Mouse (Mus musculus): Measurements from ENCODE around the gene Rhbdd1. TPM values are rescaled to one million over a fixed set of nuclear protein-coding genes. Genes with fewer than 3 reads are reported as not detected.

The Rhbdd1 gene
- polyA plus RNA-seq, 2 experiments from 2014 or later, result 13.5 to 18.1 TPM

DNA sequence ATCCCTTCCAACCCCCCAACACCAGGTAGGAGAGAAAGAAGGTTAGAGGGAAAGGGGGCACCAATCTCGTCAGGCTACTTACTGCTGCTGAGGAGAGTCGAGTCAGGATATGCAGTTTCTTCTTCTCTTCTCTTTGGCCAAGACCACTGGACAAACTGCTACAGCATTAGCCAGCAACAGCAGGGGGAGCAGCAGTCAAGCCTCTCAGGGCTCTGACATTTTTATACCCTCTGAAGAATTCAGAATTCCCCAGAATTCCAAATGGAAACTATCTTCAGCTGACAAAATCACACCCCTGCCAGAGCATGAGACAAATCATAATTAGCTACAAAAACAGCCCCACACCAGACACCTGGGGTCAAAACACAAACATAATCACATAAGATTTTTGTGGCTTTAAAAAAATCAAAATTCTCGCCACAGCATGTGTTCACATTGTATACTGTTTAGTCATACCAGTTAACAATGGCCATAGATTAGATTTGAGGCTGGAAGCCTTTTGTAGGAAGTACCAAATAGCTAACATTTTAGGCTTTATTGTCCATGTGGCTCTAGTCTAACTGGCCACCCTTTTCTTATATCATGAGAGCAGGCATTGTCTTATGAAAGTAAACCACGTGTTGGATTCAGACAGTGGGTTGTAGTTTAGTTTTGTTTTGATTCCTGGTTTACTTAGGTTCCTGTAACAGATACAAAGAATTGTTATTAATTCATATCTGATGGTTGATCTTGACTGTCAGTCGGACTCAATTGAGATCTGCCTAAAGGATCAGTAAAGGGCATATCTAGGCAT is 55.6 kb downstream of the Rhbdd1 start:
- no peak for ATAC-seq

DNA sequence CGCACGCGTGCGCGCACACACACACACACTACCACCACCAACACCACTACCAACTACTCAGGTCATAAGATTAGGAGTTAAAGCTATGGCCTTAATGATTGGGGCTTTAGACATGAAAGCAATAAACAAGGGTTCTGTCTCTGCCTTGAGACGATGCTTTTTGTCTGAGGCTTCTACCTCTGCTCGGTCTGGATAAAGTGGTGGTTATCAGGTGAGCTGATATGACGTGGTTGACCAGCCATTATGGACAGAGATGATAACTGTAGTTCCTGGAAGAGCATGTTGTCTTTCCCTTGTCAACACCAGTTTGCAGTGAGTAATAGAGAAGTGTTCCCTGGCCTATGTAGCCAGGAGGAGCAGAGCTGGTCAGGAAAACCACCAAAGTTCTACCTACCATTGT is 57.7 kb downstream of the Rhbdd1 start:
- no peak for ATAC-seq

DNA sequence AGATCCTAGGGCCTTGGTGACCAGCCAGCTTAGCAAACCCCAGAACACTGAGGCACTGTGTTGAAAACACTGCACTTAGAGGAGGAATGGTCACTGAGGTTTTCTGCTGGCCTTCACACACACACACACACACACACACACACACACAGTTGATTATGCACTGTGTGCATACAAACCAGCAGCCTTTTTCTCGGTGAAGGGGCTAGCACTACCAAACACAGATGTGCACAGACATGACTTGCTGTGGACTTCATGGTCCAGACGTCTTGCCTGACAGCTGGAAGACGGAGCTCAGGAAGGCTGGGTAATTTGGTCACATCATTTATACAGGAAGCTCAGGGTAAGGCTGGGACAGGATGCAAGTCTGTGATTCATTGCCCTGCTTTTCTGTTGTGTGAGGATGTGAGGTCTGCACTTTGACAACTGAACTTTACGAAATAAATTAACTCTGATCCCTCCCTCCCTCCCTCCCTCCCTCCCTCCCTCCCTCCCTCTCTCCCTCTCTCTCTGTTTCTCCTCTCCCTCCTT is 58.6 kb downstream of the Rhbdd1 start:
- ATAC-seq, result no peak

DNA sequence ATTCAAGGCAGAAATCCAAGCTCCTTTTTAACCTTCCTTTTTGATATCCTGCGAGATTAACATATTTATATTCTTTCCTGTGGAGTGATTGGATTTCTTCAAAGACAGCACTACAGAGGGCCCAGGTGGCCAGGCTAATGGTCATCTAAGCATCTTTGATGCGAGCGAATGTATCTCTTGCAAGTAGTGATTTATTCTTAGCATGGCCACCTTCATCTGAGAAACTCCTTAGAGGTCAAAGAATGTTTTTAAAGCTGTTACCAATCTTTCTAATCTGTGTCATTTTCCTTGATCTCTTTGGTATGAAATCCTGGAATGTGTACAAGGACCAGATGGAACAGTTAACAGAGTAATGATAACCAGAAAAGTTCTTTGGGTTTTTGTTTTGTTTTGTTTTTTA is 59.2 kb downstream of the Rhbdd1 start:
- ATAC-seq, result no peak

DNA sequence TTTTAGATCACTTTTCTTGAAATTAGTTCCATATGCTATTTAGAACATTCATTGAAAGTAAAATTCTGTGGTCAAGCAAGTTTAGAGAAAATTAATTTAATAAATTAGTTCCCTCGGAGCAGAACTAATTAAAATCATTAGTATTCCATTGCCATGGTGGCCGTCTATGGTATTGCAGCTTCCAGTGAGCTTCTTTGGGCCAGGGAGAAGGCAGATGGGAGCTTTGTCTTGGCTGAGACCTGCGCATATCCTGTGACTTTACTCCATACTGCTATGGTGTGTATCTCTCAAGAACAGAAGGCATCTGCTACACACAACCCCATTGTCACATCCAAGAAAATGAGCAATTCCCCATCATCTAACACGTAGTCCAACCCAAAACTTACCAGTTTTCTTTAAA is 65.7 kb downstream of the Rhbdd1 start:
- no peak for ATAC-seq

DNA sequence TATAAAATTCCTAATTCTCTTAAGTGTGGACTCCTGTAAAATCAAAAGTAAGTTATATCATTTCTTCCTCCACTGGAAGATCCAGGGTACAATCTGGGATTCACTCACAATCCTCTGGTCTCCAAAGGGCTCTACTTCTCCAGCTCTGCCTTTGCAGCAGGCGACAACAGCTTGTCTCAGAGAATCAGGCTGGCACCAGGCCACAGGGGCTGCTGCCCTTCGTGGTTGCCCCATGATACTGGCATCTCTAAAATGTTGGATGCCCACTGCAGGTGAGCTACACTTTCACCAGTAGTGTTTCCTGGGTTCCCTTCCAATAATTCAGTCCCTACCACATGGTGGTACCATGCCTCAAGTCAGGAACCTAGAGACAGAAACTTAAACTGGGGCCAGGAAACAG is 67.9 kb downstream of the Rhbdd1 start:
- no peak for ATAC-seq

DNA sequence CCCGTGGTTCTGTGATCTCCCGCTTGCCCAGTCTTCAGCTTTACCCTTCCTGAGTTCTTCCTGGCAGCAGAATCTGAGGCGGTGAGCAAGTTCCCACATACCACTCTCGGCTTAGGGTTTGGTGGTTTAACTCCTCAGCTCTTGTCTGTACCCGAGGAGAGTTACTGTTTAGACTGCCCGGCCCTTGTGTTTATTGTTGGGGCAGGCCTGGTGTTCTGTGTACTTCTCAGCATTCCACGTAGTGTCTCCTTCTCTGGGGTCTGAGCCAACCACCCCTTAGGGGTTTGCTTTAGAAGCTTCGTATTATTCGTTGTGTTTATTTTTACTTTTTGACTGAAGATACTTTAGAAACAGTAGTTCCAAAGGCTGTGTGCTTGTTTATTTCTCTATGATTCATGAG is 68.8 kb downstream of the Rhbdd1 start:
- ATAC-seq, result no peak

DNA sequence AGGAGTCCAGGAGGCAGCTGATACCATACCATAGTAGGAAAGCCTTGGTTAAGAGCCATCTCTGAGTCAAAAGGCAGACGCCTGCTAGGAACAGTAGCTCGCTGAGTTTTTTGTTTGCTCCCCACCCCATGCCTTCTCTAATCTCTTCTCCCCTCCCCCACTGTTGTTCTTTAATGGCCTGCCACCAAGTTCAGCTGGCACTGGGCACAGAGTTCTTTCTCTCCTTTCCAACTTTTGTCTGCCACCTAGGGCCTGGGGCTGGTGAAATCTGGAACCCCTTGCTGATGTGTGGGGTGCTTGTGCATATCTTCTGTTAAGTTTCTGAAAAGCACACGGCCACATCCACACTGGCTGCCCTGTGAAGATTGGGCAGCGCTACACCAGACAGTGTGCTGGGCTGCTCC is 69.6 kb downstream of the Rhbdd1 start:
- no peak for ATAC-seq

DNA sequence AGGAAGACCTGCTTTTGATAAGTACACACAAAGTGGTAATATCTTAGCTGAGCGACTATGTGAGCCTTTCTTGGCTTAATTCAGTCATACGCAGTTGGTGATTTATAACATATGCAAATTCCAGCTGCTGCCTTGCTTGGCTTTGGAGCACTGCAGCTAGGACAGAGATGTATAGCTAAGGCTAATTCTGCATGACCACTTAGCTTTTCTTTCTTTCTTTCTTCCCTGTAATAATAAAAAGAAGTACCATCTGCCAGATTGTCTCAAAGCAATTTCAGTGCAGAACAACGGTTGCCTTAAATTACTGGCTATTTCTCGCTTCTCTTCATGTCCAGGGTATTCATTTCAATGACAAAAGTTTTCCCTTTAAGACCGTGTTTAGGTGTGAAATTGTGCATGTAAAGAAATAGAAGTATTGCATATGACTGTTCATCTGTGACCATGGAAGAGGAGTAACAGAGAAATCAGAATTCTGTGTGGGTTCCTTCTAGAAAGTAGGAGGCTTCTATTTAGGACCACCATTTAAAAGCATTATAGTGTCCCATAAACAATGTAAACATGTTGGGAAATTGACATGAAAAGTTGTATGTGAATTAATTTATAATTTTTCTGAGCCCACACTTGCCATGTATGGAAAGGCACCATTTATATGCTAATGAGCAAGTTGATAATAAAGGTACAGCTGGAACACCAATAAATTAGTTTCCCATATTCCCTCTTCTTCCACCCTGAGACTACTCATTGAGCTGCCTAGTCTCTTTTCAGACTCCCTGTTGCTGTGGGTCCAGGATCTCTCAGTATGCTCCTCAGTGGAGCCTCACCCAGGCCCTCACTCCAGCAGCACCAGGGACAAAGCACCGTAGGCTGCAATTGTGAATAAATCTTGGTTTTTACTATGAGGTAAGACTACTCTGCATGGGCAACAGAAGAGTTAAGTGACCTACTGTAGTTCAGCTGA is 70.8 kb downstream of the Rhbdd1 start:
- no peak for ATAC-seq

DNA sequence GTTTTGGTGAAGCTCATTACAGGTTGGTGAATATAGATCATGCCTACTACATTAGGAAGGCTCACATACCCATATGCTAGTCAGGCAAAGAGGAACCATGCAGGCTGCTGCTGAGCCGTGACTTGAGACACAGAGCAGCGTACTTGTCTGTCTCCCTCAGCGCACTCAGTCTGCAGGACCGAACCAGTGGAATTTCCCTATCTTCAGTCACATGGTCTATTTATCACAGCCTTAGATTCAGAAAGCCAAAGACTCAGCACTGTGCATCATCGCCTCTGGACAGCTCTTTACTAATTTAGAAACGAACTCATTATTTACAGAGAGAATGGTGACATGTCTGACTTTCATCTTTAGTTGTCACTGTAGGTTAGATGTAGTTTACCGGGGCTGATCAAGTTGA is 73.1 kb downstream of the Rhbdd1 start:
- ATAC-seq, result peak; percentile 14

DNA sequence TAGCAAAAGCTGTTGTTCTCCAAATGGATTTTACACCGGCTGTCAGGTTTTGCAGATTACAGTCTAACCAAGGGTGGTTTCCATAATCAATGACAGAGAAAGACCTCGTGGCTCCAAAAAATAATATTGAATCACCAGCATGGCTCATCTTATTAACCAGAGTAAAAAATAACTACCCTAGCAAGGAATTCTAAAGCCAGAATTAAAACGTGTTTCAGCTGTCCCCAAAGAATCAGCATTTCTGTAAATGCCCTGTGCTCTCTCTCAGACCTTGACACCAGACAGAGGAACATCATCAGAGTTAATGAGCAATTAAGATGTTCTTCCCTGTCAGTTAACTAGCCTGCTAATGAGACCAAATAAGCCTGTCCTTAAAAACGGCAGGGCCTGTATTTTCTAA is 79.1 kb downstream of the Rhbdd1 start:
- ATAC-seq, result no peak

DNA sequence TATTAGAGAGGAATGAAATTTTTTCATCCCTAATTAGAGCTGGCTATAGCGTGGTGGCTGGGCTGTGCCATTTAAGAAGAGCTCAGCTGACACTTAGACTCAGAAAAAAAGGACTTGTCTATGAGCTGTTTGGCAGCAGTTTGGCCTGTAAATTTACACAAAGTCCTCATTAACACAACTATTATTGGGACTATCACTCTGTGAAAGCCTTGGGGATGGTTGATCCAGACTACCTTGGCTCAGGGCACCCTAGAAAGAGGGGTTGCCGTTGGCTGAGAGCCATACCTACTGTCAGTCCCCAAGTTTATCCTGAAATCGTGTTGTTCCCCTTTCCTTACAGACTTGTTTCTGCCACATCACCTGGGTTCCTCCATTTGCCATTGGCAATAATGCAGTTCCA is 91.5 kb downstream of the Rhbdd1 start:
- no peak for ATAC-seq

DNA sequence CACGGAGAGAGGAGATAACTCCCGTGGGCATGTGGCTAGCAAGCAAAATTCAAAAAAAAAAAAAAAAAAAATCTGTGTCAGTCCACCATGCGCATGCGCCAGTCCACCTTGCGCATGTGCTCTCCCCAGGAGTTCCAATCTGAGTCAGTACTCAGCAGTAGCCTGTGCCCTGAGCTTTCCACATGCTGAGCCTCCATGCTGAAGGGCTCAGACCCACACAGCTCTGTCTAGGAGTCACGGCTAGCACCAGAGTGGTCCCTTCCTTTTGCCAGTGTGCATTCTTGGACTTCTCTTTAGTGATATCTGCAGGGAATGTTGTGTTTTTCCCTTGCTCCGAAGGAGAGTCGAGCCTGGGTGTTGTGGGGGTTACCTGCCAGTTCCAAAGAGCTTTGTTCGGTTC is 93.0 kb downstream of the Rhbdd1 start:
- no peak for ATAC-seq

DNA sequence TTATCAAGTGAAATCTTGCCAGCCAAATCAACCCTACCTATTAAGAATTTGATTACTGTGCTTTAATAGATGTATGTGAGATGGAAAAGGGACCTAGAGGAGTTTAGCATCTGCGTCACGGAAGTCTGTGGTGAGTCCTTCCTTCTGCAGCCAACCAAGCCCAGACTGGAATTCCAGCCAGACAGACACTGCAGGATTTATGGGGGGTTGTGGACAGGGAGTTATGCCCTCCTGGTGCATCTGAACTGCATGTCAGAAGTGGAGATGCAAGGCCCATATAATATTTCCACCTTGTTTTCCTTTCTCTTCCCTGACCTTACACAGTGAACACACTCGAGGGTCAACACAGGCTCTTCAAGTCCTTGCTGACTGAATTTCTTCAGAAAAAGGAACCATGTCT is 94.3 kb downstream of the Rhbdd1 start:
- no peak for ATAC-seq

DNA sequence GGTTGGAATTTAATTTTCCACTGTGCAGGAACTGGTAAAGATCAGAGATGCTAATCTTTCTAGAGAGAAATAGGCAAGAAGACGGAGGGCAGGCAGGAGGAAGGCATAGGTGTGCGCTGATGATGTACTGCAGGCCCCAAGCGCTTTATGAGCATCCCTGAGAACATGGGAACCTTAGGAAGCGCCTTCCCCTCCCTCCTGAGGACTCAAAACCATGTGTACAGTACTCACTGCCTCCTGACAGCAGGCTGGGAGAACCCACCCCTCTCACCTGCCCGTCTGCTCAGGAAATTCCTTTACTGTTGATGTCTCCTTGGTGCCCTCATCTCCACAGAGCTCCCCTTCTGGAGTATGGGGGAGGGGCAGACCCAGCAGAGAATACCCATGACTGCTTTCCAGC is 95.3 kb downstream of the Rhbdd1 start:
- no peak for ATAC-seq

DNA sequence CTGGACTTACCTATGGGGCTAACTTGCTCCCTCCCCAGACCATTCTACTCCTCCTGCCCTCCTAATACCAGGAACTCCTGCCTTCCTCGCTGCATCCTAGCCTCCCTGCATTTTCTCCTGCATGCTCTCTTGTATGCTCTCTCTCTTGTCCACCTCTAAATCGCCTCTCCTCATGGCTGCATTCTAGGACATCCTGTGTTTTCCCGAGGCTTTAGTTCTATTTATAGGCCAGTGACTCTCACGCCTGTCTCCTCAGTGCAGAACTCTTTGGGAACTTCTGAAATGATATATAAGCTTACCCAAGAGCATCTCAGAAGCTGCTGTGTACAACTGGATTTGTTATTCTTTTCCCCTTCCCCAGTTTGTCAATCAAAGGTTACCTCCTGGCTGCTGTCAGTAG is 95.8 kb downstream of the Rhbdd1 start:
- no peak for ATAC-seq

DNA sequence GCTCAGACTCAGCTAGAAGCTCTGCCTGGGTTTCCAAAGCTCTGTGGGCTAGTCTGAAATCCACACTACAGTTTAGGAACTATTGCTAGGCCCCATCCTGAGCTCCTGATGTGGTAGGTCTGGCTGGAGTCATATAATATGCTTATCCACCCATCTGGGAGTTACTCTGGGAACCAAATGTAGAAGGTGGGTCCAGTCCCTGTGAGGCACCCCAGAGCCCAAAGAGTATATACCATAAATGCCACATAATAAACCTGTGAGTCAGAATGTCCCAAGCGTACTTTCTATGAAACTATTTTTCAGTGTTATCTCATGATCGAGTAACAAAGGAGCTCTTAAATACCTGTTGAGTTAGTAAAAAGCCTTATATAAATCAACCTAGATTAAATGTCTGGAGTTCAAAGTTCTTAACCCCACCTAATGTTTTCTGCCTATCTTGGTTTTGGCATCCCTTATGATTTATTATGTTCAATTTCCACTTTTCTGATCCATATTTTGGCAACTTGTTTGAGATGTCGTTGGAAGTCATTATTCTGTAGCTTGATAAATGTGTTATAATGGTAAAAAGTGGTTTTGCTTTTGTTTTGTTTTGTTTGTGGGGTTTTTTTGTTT is 98.3 kb downstream of the Rhbdd1 start:
- ATAC-seq, result no peak

DNA sequence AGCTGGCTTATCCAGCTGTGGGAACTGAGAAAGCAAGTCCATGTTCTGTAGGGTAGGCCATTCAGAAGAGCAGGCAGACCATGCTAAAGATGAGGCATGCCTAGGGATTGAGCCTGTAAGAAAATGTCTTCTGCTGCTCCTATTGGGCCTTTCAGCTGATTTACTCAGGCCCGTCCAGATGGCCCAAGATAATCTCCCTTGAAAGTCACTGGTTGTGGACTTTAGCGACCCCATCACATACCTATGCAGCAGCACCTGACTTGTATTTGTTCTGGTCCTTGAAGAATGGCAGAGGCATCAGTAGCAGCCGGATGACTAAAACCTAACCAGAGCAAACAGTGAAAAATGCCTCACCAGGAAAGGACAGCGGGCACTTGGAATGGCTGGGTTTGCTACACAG is 99.4 kb downstream of the Rhbdd1 start:
- no peak for ATAC-seq

DNA sequence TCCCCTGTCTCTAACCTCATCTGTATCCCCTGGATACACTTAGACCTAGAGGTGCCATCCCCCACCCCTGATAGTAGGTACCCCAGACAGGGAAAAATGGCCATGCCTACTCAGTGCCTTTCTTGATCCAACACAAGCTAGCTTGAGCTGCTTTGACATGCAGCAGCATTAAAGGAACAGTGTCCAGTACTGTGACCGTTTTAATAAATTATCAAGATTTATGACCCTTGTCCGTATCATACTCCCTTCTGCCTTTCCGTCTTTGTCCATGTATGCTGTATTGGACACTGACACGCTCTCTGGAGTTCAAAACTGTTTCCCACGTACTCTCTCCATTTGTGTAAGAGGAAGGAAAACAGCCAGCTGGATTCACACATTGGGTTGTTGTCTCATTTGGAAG is 111.5 kb downstream of the Rhbdd1 start:
- ATAC-seq, result no peak

DNA sequence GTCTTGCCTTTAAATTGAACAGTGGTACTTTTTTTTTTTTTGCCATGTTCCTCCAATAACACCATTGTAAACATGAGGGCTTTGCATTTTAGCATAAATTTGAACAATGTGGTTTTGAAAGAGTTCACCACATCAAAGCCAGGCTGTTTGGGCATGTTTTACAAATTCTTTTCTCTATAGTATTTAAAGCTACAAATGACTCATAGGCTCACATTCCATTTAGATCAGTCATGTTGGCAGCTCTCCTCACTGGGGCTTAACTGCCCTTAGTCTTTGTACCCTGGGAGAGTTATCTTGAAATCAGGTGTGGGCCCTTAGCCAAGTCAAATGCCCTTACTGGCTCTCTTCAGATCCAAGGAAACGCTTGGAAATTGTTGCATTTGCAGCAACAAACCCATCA is 112.8 kb downstream of the Rhbdd1 start:
- peak; percentile 49 for ATAC-seq

DNA sequence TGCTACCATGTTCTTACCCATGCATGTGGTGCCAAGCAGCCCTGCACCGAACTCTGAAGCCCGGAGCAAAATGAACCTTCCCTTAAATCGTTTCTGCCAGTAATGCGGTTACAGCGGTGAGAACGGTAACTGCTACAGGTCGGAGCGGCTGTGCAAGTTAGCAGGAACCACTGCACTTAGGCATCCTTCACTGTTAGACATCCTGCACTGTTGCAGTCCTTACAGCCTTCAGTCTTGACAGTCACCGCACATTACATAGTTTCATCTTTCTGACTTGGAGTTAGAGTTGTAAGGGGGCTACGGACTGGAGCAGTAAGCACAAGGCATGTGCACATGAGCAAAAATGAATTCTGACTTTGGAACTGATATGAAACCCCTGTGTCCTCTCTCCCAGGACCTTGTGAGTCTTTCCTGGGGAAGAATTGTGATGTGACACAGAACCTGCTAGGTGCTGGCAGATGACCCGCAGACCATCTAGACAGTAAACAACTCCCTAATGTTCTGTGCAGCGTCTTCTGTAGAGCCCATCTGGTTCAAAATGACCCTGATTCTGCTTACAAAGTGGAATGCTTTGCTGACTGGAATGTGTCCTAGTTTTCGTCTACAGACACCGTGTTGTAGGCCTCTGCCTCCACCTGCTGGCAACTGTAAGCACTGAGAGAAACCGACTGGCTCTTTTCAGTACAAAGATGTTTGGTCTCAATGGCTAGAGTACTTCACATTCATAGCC is 116.8 kb downstream of the Rhbdd1 start:
- ATAC-seq, result no peak

DNA sequence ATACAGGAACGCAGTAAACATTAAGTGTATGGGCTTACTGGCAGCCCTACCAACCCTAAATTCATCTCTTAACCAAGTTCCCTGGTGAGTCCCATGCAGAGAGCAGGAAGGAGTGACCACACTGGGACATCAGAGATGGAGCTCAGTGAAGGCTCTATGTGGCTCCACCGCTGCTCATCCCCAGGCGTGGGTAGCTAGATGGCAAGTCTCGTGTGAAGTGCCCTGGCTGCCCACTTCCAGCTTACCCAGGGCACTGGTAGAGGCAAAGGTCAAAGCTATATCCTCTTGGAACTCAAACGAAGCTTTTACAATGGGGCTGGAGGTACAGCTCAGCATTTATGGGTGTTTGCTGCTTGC is 117.4 kb downstream of the Rhbdd1 start:
- ATAC-seq, result no peak

DNA sequence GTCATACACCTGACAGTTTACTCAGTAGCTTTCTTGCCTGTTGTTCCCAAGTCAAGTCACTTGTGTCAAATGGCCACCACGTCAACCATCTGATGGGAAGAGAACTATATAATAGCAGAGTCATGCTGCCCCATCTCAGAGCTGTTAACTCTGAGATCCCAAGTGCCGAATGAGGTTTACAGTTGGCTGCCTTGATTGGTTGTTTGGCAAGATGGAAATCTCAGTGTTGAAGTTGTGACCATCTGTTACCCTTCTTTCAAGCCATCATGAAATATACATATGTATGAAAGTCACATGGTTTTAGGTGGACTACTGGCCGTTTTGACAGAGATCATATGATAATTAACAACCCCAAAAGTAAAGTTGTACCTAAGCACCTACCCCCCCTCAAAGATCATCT is 121.0 kb downstream of the Rhbdd1 start:
- no peak for ATAC-seq
